Mouse (Mus musculus) left cerebral cortex, adult 9 months (tissue): ENCODE results near the gene Ccdc82.

Source experiments
- DNase-seq, 2 experiments: peaks; one replicate each; pipeline ENCODE4 v3.0.0; 2022; ENCODE audit warnings: low spot score in 2 of 2

Ccdc82 gene

DNA sequence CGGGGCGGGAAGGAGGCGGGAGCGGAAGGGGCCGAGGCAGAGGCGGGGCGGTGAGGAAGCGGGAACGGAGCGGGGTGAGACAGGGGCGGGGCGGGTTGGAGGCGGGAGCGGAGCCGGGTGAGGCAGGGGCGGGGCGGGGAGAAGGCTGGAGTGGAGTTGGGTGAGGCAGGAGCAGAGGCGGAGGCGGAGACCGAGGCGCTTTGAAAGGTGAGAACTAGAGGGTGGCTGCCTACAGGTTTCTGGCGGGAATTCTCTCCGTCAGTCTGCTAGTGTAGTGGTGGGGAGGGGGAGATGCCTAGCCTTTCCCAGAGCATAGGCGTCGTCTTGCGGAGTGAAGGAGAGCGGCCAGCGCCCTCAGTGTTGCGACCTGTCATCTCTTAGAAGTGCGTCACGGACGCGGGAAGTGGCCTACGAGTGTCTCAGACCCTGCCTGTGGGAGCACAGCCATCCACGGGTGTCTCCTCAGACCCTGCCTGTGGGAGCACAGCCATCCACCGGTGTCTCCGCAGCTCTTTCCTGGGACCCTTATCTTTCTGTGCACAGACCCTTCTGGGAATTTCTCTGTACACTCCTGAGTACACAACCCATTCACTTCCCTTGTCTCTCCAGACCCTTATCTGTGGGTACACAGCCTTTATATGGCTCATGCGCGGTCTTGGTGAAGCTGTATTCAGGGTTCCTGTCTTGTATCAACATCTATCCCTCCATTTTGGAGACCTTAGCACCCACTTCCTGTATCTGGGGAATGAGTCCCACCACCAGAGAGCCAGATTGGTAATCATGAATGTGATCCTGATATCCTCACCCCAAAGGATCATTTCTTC lies at the start of gene Ccdc82:
Gene Ccdc82, plus strand, starts transcription at position 141 of the 824 bp plus-strand sequence.
- peak; percentile 52 to 70 for DNase-seq

DNA sequence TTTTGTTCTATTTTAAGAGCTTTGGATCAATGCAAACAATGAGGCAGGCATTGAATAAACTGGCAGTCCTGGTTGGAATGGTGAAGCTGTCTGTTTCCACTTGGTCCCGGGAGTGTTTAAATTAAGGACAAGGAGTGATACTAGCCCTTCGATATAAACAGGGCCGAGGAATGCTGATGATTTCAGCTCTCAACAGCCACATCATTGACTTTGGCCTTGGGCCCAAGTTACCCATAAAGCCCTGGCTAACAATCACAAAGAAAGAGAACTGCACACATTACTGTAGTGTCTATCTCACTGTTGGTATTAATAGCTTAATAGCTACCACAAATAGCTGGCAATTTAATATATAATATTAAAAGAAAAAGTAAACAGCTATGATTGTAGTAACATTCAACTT lies 46.7 kb upstream of the Ccdc82 start:
- DNase-seq: no peak

DNA sequence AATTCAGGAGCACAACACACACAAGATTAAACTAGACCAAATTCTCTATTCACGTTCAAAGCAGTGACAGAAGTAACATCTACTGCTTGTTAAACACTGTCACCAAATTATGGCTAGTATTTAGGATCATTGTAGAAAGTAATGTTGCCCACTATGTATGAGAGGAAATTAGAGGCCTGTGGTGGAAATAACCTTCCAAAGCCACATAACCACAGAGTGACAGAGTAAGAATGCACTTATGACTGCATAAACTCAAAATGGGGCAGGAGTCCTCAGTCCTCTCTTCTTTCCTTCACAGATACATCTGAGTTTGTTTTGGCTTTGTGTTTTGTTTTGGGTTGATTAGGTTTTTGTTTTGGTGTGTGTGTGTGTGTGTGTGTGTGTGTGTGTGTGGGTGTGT lies 43.6 kb upstream of the Ccdc82 start:
- no peak for DNase-seq

DNA sequence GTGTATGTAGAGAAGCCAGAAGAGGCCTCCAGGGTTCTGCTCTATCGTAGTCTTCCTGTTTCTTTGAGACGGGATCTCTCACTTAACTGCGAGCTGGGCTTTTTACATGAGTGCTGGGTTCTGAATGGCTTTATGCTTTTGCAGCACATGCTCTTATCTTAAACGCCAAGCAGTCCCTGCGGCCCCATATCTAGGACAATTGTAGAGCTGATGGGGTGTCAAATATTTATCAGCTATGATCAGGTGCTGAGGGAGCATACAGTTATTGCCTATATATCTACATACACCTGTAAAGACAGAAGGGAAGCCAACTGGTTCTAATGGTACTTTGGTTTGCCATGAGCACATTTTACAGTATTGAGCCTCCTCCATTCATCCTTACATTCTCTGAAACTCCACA lies 43.1 kb upstream of the Ccdc82 start:
- no peak for DNase-seq

DNA sequence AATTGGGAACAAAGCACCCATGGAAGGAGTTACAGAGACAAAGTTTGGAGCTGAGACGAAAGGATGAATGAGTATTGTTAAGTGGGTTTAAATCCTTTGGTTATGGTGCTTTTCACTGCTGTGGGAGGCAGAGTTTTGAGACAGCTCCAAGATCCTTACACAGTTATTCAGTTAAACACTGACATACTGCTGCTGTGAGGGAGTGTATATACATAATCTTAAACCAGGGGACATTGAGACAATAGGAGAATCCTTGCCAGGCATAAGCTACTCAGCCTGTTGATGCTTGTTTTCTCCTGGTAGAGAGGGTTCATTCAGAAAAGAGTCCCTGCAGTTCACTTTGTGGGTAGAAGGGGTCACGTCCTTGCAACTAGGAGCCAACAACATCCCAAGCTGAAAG lies 40.4 kb upstream of the Ccdc82 start:
- no peak for DNase-seq

DNA sequence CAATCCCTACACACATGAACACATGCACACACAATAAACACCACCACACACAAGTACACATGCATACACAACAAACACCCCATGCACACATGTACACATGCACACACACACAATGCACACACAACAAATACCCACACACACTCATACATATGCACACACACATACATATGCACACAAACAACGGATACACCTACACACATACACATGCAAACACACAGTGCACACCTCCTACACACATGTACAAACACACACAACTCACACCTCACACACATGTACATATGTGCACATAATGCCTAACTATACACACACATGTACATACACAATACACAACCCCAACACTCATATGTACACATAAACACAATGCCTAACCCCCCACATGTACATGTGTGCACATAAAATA lies 20.9 kb upstream of the Ccdc82 start:
- DNase-seq: no peak

DNA sequence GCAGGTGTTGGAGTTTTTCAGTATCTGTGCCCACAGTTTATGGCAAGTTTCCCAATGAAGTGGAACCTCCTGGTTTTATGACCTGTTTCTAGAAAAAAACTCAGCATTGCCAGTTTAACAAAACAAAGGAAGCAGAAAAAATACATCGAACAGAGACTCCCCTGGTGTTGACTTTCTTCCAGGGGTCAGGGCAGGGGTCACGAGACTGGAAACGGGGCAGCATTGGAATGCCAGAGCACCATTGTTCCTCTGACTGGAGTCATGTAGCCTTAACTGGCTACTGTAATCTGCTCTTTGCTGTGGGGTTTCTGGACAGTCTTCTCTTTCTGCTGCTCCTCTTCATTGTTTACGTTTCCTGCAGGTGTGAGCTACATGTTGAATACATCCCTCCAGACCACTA lies 16.2 kb upstream of the Ccdc82 start:
- DNase-seq: no peak

DNA sequence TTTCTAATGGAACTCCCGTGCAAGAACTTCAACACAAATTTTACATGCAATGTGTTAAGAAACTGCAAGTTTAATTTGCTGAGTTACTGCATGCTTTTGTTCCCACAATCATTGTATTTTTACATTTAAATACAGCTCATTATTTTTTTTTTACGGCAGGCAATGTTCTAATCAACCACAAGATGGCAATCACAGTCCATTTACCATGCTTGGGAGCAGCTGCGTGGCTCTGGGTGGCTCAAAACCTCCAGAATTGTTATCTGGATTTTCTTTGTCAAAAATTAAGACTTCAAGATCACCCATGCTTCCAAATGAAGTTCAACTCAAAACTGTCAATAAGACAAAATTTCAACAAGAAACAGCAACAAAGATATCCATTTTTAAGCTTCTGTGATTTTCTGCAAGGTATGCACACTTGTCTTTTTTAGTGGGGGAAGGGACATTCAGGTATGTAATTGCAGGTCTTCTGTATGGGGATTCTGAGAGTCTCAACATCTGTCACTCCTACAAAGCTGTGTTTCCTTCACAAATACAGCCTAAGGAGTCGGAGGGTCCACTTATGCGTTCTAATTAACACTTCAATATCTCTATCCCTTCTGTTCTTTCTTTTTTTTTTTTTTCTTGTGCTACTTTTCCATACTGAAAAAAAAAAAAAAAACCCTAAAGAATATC lies 15.1 kb upstream of the Ccdc82 start:
- DNase-seq: peak in 1 of 2 experiments; percentile 28

DNA sequence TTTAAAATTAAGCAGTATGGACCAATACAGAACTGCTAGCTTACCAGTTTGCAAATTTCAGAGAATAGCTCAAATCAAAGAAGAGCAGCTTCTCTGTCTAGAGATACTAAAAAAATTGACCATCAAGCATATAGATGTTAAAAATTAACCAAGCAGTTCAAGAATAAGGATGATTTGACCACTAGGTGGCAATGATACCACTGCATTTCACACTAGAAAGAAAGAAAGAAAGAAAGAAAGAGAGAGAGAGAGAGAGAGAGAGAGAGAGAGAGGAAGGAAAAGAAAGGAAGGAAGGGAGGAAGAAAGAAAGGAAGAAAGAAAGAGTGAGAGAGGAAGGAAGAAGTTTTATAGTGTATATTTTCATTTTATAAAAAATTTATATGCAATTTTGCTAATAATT lies 4.4 kb upstream of the Ccdc82 start:
- no peak for DNase-seq

DNA sequence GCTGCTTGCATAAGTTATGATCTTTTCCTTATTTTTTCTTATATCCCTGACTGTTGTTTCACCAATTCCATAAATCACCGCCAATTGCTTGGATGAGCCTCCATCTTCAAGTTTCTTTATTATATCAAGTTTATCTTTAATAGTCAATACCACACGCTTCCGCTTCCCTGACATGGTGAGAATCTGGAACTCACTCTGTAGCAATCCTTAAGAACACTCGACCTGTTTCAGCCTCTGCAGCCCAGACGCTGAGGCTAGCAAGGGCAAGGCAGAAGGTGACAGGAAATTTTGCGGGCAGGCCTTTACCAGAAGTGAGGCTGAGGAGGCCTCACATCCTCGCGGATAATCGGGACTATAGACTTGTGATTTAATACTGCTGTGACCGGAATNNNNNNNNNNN lies 1.3 kb upstream of the Ccdc82 start, which contains the start of gene Jrkl:
Gene Jrkl, minus strand, starts transcription at position 349 of the 400 bp plus-strand sequence.
- peak in 1 of 2 experiments; percentile 31 for DNase-seq

DNA sequence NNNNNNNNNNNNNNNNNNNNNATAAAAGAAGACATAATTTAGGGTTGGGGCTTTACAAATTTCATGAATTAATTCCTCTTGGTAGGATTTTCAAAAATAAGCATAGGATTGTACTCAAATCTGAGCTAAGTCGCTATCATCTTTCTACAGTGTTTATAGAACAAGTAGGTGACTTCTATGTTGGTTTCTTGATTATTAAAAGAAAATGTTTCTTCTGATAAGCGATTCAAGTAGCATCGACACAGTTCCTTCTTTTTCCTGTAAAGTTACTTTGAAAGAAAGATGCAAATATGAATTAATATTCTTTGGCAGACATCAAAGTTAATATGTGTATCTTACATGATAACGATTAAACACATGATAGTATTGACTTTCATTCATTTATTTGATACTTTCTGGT lies 1.3 kb downstream of the Ccdc82 start:
- DNase-seq: no peak

DNA sequence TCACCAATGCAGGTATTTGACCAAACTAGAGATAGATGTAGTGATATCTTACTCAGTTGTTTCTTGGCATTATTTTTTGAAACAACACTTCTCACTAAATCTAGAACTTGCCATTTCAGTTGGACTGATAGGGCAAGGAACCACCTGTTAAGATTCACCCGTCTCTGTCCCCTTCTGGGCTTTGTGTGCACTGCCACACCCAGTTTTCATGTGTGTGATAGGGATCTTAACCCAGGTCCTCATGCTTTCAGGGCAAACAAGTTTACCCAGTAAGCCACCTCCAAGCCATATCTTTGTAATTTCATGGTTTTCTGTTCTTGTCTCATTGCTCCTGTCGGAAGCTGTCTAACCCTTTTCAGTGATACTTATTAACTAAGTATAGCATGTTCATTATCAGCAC lies 4.5 kb downstream of the Ccdc82 start:
- DNase-seq: no peak

DNA sequence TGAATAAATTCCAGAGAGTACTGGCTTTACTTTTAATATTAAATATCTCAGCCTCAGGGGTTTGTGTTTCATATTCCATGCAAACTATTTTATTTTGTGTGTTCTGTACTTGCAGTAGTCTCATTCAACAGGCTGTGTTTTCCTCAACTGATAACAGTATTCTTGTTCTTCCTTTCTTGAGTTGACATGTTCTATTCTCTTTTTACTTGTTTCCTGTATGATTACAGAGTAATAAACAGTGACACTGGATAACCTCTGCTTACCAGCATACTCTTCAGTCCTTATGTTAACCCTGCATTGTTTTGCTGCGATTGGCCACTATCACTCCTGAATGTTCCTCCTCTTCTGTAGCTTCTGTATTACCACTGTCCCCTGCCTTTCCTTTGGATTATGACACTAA lies 10.0 kb downstream of the Ccdc82 start:
- no peak for DNase-seq

DNA sequence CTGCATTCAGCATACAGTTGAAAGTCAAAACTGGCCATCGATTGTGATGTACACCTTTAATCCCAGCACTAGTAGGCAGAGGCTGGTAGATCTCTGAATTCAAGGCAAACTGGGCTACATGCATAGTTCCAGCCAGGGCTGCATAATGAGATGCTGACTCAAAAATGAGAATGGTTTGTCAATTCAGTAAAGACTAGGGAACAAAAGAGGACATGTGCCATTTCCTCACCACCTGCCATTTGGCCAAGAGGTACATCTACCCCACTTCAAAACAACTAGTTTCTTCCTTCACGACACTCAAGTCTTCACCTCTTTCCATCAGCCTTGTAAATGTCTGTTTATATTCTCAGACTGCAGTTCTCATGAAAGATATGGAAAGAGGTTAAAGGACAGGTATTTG lies 11.4 kb downstream of the Ccdc82 start:
- no peak for DNase-seq

DNA sequence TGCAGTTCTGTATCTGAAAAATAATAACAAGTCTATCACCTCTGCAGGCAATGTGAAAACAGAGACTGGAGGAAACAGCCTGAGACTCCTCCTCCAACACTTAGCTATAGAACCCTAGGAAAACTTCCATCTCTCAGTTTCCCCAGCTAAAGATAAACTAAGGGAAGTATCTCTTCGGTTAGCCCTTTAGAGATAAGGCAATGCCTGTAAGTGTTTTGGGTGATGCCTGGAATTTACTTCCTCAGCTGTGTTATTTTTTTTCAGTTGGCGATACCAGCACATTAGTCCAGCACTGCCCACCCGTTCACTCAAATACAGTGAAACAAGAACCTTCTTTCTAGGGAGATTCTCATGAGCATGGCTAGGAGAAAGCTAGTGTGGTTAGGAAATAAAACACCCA lies 14.2 kb downstream of the Ccdc82 start:
- no peak for DNase-seq

DNA sequence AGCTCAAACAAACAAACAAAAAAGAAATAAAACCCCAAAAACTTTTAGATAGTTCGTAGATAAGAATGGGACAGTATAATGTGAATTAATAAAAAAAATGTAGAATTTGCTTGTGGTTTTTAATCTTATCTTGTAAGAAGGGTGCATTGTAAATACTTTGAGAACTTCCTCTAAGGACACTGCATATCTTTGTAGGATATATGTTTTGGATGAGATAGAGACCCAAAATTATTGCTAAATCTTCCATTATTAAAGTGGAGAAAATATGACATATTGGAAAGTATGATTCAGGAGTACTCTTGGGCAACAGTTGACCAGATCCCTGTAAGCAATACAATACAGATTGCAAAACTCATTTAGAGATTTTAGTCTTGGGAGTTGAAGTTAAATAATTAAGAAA lies 26.5 kb downstream of the Ccdc82 start:
- DNase-seq: no peak

DNA sequence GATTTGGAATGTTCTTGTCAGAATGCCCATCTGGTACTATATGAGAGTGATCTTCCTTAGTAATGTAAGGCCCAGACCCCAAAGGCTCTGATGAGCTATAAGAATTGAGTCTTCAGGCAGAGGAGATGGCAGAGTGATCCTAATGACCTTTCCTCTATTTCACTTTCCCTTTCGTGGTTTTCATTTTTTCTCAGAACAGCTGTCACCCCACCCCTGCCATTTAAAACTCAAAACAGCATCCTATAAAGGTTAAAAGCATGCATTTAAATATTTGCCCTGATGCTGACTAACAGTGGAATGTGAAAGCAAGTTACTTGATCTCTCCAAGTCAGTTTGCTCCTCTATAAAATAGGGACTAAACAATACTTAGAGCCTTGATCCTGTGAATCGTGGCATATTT lies 40.7 kb downstream of the Ccdc82 start:
- DNase-seq: no peak

DNA sequence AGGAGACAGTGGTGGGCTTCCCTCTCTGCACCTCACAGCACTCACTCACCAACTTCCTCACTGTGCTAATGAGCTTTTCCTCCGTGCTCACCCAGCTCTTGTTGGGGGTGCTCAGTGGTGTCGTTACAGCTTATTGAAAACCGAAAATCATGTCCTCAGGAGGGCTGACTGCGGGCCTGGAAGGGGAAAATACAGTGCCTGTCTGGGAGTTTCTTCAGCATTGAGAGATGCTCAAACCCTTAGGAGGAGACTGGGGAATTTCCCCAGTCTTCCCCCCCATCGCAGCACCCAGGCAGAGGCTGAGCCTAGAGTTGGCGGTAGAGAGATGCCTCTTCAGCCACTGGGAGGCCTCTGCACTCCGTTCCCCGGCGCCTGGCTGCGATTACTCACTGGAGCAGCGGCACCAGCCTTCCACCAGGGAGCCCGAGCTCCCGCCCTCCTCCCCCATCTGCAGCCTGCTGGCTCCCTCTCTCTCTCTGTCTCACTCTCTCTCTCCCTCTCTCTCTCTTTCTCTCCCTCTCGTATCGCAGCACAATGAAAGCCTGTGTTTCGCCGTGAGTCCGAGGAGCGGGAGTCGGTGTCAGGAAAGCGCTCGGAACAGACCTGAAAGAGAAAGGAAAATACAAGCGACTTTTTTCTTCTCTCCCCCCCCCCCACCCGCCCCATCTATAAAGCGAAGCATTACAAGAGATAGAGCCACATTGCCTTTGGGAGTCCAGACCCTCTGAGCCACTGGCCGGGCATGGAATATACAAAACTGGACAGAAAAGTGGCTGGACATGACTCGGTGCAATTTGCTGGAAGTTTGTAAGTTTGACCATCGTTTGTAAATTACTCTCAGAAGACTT lies 49.7 kb downstream of the Ccdc82 start:
- DNase-seq: peak; percentile 68 to 90

DNA sequence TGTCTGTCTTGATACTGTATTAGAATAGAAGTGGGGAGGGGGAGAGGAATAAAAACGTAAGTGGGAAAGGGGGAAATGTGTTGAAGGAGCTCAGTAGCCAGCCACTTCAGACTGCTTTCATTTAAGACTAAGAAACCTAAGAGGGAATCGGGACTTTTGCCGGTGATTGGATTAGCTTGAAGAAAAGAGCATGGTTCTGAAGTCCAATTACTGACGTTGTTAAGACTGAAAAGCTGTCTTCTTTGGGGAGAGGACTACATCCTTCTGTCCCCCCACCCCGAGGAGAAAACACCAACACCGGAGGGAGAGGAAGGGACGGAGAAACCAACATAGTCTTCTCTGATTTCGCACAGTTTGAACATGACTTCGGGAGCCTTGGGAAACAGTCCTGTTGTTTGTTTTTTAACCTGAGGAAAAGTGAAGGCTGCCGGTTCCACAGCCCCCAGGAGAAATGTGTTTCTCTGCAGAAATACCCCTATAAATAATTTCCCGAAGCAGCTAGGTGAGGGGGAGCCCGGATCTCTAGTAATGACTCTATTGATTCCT lies 50.4 kb downstream of the Ccdc82 start:
- DNase-seq: no peak

DNA sequence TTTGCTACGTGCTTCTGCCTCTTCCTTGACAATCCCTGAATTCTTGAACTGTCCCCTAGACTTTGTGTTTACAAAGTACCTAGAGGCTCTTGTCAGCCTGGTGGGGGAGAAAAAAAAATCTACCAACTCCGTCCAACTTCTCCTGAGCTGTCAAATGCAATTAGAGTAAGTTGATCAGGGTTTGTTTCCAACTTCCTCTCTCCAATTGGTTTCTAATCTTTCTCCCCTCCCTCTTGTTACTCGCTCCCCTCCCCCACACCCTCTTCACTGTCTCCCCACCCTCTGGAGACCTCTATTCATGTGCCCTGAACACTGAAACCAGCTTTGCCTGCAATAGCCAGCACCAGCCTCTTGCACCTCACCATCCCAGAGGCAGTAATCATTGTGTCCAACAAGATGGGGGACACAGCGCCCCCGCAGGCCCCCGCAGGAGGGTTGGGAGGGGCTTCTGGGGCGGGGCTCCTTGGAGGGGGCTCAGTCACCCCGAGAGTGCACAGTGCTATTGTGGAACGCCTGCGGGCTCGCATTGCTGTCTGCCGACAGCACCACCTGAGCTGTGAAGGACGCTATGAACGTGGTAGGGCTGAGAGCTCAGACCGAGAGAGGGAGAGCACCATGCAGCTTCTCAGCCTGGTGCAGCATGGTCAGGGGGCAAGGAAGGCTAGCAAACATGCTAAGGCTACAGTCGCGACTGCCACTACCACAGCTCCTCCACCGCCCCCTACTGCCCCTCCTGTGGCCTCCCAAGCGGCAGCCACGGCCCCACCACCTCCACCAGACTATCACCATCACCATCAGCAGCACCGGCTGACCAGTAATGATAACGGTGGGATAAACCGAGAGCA lies 51.1 kb downstream of the Ccdc82 start, which contains the start of gene Maml2:
Gene Maml2, plus strand, starts transcription at position 290 of the 845 bp plus-strand sequence.
- peak in 1 of 2 experiments; percentile 28 for DNase-seq

DNA sequence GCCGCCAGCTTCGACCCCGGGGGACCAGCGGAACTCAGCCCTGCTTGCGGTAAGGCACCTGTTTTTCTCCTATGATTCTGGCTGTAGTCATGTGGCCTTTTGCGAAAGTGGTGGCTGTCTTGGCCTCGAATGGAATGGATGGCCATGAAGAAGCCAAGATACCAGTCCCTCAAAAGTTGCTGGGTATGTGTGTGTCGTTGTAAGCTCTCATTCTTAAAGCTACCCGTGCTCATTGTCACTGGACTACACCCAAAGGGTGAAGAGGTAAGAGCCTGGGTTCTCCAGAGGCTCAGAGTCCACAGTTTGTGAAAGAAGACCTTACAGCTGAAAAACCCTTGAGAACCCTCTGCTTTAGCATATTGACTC lies 51.7 kb downstream of the Ccdc82 start:
- no peak for DNase-seq
